Mouse (Mus musculus) liver, embryonic 16.5 days (tissue): ENCODE results near the gene Eif2s2. TPM values are rescaled to one million over a fixed set of nuclear protein-coding genes. Genes with fewer than 3 reads are reported as not detected.
A peak's percentile ranks its signal among the peaks of the same experiment; 100 is the strongest.

Source experiments
- ATAC-seq: fragments of 200-750 bp; cut with Nextera tagmentation; 2 replicates; pipeline ENCODE4 v1.8.0; 2017; ENCODE audit warnings: low read depth, mild to moderate bottlenecking, moderate number of reproducible peaks, moderate library complexity
- H3K27ac ChIP-seq: fragments of 300-500 bp; sonication (generic); 2 replicates; pipeline ENCODE4 v1.5.1; 2014; ENCODE audit warnings: mild to moderate bottlenecking, low read length
- H3K27me3 ChIP-seq: fragments of 300-500 bp; sonication (generic); 2 replicates; pipeline ENCODE4 v1.6.1; 2014; ENCODE audit warnings: low read depth, low read length, mixed read lengths; ENCODE audit not compliant: control insufficient read depth, insufficient read depth
- H3K36me3 ChIP-seq: fragments of 300-500 bp; sonication (generic); 2 replicates; pipeline ENCODE4 v1.6.1; 2014; ENCODE audit warnings: mild to moderate bottlenecking; ENCODE audit not compliant: control insufficient read depth, insufficient read depth
- H3K4me1 ChIP-seq: fragments of 300-500 bp; sonication (generic); 2 replicates; pipeline ENCODE4 v1.6.1; 2014; ENCODE audit warnings: low read depth, low read length, mixed read lengths; ENCODE audit not compliant: control insufficient read depth
- H3K4me2 ChIP-seq: fragments of 300-500 bp; sonication (generic); 2 replicates; pipeline ENCODE4 v1.6.1; 2014; ENCODE audit warnings: low read depth, low read length, mixed read lengths
- H3K4me3 ChIP-seq: fragments of 300-500 bp; sonication (generic); 2 replicates; pipeline ENCODE4 v1.5.1; 2014; ENCODE audit warnings: low read depth, mild to moderate bottlenecking, low read length
- H3K9ac ChIP-seq: fragments of 300-500 bp; sonication (generic); 2 replicates; pipeline ENCODE4 v1.6.1; 2014; ENCODE audit warnings: low read depth, low read length
- H3K9me3 ChIP-seq: fragments of 300-500 bp; sonication (generic); replicated peaks from 2 replicates; pipeline ENCODE4 v1.6.1; 2016; ENCODE audit warnings: low read length; ENCODE audit not compliant: control insufficient read depth
- WGBS: fragments of 180-500 bp; shearing (Covaris S2); extraction: QIAGEN DNeasy Blood & Tissue Kit; methylation state at CpG from one replicate; pipeline ENCODE4 v1.1.7; 2014; ENCODE audit not compliant: insufficient replicate concordance; 5-methylcytosine and 5-hydroxymethylcytosine counted together
- polyA plus RNA-seq: library from polyadenylated mRNA; unstranded; fragments of >200 nt; fragmentation: Nextera tagmentation; extraction: Ambion mirVana; gene quantifications from 2 replicates; pipeline ENCODE4 v1.2.1, GENCODE M21; 2015

Gene Eif2s2
- 52.8 and 61.4 TPM in 2 replicates for polyA plus RNA-seq

DNA sequence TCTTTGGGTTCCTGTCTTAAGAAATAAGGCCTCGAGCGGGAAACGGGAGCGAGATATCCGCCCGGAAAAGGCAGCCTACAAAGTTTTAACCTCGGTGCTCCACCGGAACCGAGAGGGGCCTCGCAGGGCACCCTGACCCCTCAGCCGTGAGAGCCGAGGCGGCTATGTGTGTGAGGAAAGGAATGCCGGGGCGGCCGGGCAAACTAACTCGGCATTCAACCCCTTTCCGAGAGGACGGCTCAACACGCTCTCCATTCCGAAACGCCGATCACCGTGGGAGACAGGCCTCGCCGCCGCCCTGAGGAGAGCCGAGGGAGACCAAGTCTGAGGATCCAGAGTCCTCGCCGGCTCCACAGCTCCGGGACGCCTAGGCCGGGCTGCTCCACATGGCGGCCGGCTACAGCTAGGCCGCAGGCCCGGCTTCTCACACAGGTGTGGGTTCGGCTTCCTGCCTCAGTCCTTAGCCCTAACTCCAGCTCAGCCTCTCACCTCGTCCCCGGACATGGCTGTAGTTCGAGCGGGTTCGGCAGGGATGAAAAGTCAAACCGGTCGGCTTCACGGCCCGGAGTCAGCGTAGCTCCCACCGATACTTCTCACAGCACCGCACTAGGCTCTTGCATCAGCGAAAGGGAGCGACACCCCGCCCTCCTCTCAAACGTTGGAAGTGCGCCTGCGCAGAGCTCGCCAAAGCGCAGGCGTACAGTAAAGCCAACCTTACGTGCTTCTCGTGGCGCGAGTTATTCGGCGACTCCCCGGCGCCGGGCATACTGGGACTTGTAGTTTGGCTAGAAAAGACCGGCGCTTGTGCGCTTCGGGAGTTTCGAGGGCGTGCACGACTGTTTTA is at the start of gene Eif2s2:
Gene Eif2s2 (minus strand): TSS at position 735 of the 844 bp plus-strand sequence.
- under 1% methylated on average over 75 of the region's 75 CpGs for WGBS
- peak; percentile 96 for ATAC-seq
- peaks cover 12% of the 10 kb centered on the region for H3K4me1 ChIP-seq

DNA sequence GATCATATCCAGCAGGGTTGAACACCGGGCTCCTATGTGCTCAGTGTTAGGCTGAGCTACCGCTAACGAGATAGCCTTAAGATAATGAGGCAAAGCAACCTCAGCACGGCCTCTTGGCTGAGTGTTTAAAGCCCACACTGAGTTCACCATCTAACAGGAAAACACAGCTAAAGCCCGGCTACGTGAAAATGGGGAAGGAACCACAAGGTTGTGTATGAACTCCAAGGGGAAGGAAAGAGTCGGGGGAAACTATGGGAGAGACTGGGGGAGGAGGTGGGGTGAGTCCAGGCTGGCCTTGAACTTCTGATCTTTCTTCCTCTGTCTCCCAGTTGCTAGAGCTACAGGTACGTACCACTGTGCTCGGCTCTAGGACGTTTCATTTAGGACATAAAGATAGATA is 49.2 kb upstream of the Eif2s2 start:
- Histone ChIP-seq H3K4me2 (no peak overlapping the region), H3K9me3 (no peaks in the 10 kb centered on the region), H3K4me3 (no peak overlapping the region), H3K27me3 (no peaks in the 10 kb centered on the region), H3K36me3 (no peaks in the 10 kb centered on the region), H3K4me1 (no peaks in the 10 kb centered on the region), H3K9ac (no peak overlapping the region), H3K27ac (no peak overlapping the region)
- 24% methylated on average over 10 of the region's 10 CpGs for WGBS
- ATAC-seq = no peak

More for the DNA sequence above, at the start of gene Eif2s2:
- peak within 1 kb of the TSS; percentile 96 for H3K9ac ChIP-seq
- peak within 1 kb of the TSS; percentile 95 for H3K27ac ChIP-seq
- H3K4me2 ChIP-seq = peak within 1 kb of the TSS; percentile 89
- peaks cover 5% of the 10 kb centered on the region; the same call in 1 of the 2 replicates for H3K36me3 ChIP-seq
- H3K9me3 ChIP-seq = no peaks in the 10 kb centered on the region
- peak within 1 kb of the TSS; percentile 92 for H3K4me3 ChIP-seq
- no peaks in the 10 kb centered on the region for H3K27me3 ChIP-seq

DNA sequence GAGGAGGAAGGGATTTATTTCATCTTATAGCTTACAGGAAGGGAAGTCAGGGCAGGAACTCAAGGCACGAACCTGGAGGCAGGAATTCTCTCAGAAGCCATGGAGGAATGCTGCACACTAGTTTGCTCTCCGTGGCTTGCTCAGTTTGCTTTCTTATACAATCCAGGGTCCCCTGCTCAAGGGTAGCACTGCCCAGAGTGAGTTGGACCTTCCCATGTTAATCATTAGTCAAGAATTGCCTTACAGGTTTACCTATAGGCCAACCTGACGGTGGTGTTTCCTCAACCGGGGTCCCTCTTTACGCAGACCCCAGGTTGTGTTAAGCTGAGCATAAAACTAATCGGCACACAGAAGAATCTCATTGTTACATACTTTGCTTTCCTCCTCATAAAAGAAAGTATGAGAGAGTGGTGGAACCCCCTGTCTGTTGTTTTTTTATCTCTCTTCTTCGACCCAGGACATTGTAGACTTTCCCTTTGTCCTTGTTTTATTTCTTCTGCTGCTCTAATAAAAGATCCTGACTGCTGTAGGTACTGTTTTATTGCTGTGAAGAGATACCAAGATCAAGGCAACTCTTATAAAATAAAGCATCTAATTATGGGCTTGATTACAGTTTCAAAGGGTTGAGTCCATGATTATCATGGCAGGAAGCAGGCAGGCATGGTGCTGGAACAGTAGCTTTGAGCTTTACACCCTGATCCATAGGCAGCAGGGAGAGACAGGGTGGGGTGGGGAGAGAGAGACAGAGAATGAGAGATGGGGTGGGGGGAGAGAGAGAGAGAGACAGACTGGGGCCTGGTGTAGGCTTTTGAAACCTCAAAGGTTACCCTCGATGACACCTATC is 45.0 kb upstream of the Eif2s2 start:
- no peak overlapping the region for H3K27ac ChIP-seq
- WGBS = 63% methylated on average over 8 of the region's 8 CpGs
- ATAC-seq = no peak

DNA sequence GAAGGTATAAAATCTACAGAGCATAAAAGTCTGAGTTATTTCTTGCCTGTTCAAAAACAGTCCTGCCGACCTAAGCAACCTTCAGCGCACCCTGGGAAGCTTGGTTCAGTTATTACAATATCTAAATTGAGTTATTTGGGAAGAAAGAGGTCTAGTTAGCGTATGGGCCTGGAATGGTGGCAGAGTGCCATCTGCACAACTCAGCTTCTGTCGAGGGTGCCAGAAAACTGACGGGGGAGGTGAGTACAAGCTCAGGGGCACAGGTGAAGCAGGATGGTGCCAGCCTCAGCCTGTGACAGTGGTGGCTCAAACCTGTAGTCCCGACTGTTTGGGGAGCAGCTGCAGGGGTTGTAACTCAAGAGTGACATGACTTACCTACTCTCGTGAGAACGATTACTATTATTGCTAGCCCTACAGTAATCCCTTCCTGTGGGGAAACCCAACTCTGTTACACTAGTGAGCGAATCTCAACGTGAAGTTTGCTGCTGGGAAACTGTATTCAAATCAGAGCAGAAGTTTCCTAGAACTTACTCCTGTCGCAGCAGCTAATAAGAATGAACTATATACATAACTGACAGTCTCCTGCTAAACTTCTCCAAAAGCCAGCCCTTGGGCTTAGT is 43.9 kb upstream of the Eif2s2 start:
- no peak for ATAC-seq
- Histone ChIP-seq H3K27me3 (no peaks in the 10 kb centered on the region), H3K9ac (no peak overlapping the region), H3K9me3 (no peaks in the 10 kb centered on the region), H3K36me3 (no peaks in the 10 kb centered on the region), H3K27ac (no peak overlapping the region), H3K4me2 (no peak overlapping the region), H3K4me1 (no peaks in the 10 kb centered on the region), H3K4me3 (no peak overlapping the region)
- 51% methylated on average over 11 of the region's 11 CpGs for WGBS

More for the DNA sequence above, 45.0 kb upstream of the Eif2s2 start:
- H3K9ac ChIP-seq = no peak overlapping the region
- no peaks in the 10 kb centered on the region for H3K36me3 ChIP-seq
- H3K4me1 ChIP-seq = no peaks in the 10 kb centered on the region
- H3K27me3 ChIP-seq = no peaks in the 10 kb centered on the region
- no peak overlapping the region for H3K4me2 ChIP-seq
- no peaks in the 10 kb centered on the region for H3K9me3 ChIP-seq
- H3K4me3 ChIP-seq = no peak overlapping the region

DNA sequence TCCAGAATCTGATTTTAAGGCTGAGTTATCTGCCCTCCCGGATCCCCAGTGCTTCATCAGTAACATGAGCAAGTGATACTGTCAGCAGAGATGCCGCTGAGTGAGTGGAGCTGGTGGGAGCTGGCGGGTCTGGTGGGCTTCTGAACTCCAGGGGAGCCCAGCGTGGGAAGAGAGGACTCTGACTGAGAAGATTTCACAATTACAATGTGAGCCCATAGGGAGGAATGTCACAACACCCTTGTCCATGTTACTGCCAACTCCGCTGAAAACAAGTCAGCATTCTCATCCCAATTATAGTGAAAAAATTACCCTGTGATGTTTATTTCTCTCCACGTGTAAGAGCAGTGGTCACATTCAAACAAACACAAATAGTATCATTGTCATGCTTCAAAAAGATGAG is 43.4 kb upstream of the Eif2s2 start:
- Histone ChIP-seq H3K9me3 (no peaks in the 10 kb centered on the region), H3K27ac (no peak overlapping the region), H3K36me3 (no peaks in the 10 kb centered on the region), H3K9ac (no peak overlapping the region), H3K4me1 (no peaks in the 10 kb centered on the region), H3K4me2 (no peak overlapping the region), H3K27me3 (no peaks in the 10 kb centered on the region), H3K4me3 (no peak overlapping the region)
- 60% methylated on average over 6 of the region's 6 CpGs for WGBS
- no peak for ATAC-seq

DNA sequence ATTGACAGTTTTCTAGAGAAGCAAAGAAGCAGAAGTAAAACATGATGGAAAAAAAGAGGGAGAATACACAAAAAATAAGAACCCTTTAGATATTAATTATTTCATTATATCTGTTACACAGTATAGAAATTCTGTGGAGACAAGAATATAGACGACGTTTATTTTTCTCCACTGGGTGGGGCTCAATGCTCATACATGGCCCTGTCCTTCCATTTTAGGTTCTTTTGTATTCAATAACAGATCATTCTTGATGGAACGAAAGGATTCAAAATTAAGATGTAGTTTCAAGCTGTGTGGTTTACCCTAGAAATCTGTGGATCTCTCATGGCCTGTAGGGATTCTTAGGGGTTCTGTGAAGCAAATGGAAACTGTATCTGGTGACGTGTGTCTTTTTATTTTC is 41.1 kb upstream of the Eif2s2 start:
- H3K9ac ChIP-seq = no peak overlapping the region
- WGBS = 60% methylated on average over 4 of the region's 4 CpGs

DNA sequence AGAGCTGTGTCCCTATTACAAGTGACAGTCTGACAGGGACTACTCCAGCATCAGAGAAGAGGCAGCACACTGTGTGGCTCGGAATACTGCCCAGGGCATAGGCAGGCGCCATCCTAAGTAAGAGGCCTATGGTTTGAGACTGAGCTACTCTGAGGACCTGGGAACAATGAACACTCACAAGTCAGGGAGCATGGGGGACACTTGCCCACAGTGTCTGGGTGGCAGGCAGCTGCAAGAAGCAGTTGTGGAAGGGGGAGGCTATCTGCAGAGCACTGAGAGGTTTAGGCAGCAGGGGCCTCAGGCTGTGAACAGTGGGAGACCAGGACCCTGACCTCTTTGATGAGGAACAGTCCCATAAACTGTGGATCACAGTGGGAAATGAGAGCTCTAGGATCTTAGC is 35.6 kb upstream of the Eif2s2 start:
- WGBS = 56% methylated on average over 2 of the region's 2 CpGs
- H3K27me3 ChIP-seq = no peaks in the 10 kb centered on the region

More for the DNA sequence above, 41.1 kb upstream of the Eif2s2 start:
- ATAC-seq = no peak
- H3K36me3 ChIP-seq = no peaks in the 10 kb centered on the region
- no peaks in the 10 kb centered on the region for H3K4me1 ChIP-seq
- no peak overlapping the region for H3K27ac ChIP-seq
- H3K4me2 ChIP-seq = no peak overlapping the region
- H3K9me3 ChIP-seq = no peaks in the 10 kb centered on the region
- H3K4me3 ChIP-seq = no peak overlapping the region
- no peaks in the 10 kb centered on the region for H3K27me3 ChIP-seq

DNA sequence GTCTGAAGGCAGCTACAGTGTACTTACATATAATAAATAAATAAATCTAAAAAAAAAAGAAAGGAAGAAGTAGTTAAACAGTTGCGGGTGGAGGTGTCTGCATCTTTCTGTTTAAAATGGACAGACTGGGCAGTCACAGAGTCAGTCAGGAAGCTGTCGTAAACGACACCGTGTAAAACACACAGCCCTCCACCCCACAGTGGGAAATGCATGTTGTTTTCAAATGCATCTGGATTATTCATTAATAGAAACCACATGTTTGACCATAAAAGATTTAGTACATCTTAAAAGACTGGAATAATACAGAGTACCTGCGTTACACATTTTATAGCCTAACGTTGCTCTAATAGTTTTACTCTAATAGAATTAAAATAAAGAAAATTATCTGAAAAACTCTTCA is 34.1 kb upstream of the Eif2s2 start:
- Histone ChIP-seq H3K9me3 (no peaks in the 10 kb centered on the region), H3K36me3 (no peaks in the 10 kb centered on the region), H3K4me3 (no peak overlapping the region), H3K4me2 (no peak overlapping the region), H3K27me3 (no peaks in the 10 kb centered on the region), H3K9ac (no peak overlapping the region), H3K4me1 (no peaks in the 10 kb centered on the region), H3K27ac (no peak overlapping the region)
- WGBS = 75% methylated on average over 6 of the region's 6 CpGs
- no peak for ATAC-seq

More for the DNA sequence above, 35.6 kb upstream of the Eif2s2 start:
- Histone ChIP-seq H3K4me1 (no peaks in the 10 kb centered on the region), H3K9ac (no peak overlapping the region), H3K9me3 (no peaks in the 10 kb centered on the region), H3K4me2 (no peak overlapping the region), H3K36me3 (no peaks in the 10 kb centered on the region), H3K4me3 (no peak overlapping the region), H3K27ac (no peak overlapping the region)
- ATAC-seq = no peak
